Mouse (Mus musculus) right cerebral cortex, adult 2 months (tissue): ENCODE measurements around the gene Rab40c.

Experiments used
- DNase-seq, 2 experiments: peaks; one replicate each; pipeline ENCODE4 v3.0.0; 2021 to 2022; ENCODE audit warnings: low spot score in 2 of 2

The Rab40c gene

GRCm38 (mm10) chr17:25900193-25900592 is 19.3 kb downstream of the Rab40c start:
- no peak for DNase-seq

GRCm38 (mm10) chr17:25895891-25896290 is 23.6 kb downstream of the Rab40c start:
- no peak for DNase-seq

- DNase-seq: no peak
Observed at GRCm38 (mm10) chr17:25895415-25895814, 24.1 kb downstream of the Rab40c start.

GRCm38 (mm10) chr17:25893975-25894617 is 25.4 kb downstream of the Rab40c start:
- DNase-seq: peak; percentile 68 to 76

GRCm38 (mm10) chr17:25888837-25889236 is 30.7 kb downstream of the Rab40c start:
- DNase-seq: no peak

- DNase-seq: no peak
Observed at GRCm38 (mm10) chr17:25887467-25887866, 32.1 kb downstream of the Rab40c start.

- no peak for DNase-seq
Observed at GRCm38 (mm10) chr17:25886806-25887205, 32.7 kb downstream of the Rab40c start.

- no peak for DNase-seq
Observed at GRCm38 (mm10) chr17:25885636-25886035, 33.9 kb downstream of the Rab40c start.

- DNase-seq: no peak
Observed at GRCm38 (mm10) chr17:25883824-25884223, 35.7 kb downstream of the Rab40c start.

- no peak for DNase-seq
Observed at GRCm38 (mm10) chr17:25883268-25883667, 36.3 kb downstream of the Rab40c start.

- DNase-seq: no peak
Observed at GRCm38 (mm10) chr17:25882306-25882705, 37.2 kb downstream of the Rab40c start.

GRCm38 (mm10) chr17:25881691-25882090 is 37.8 kb downstream of the Rab40c start:
- DNase-seq: no peak

GRCm38 (mm10) chr17:25880913-25881641 is 38.5 kb downstream of the Rab40c start:
- no peak for DNase-seq

GRCm38 (mm10) chr17:25880196-25880910 is 39.2 kb downstream of the Rab40c start, which contains the start of gene Wfikkn1:
TSS of gene Wfikkn1 (minus strand) at chr17:25880858.
- DNase-seq: no peak

GRCm38 (mm10) chr17:25879750-25880149 is 39.8 kb downstream of the Rab40c start:
- DNase-seq: no peak

- DNase-seq: peak; percentile 58 to 62
Observed at GRCm38 (mm10) chr17:25879261-25879660, 40.3 kb downstream of the Rab40c start.

- no peak for DNase-seq
Observed at GRCm38 (mm10) chr17:25878611-25879180, 40.8 kb downstream of the Rab40c start.

GRCm38 (mm10) chr17:25877741-25878610 is 41.6 kb downstream of the Rab40c start:
- DNase-seq: no peak

GRCm38 (mm10) chr17:25877025-25877424 is 42.5 kb downstream of the Rab40c start:
- DNase-seq: no peak

- DNase-seq: no peak
Observed at GRCm38 (mm10) chr17:25876347-25876915, 43.1 kb downstream of the Rab40c start.
